Mouse (Mus musculus): ENCODE data around the gene Rarres2.
A peak's percentile ranks its signal among the peaks of the same experiment; 100 is the strongest.
"Not testable (repeated sequence)": the region's sequence is repeated elsewhere in the genome, so short reads cannot be mapped to it uniquely, and the experiment has no call there.

The Rarres2 gene

DNA sequence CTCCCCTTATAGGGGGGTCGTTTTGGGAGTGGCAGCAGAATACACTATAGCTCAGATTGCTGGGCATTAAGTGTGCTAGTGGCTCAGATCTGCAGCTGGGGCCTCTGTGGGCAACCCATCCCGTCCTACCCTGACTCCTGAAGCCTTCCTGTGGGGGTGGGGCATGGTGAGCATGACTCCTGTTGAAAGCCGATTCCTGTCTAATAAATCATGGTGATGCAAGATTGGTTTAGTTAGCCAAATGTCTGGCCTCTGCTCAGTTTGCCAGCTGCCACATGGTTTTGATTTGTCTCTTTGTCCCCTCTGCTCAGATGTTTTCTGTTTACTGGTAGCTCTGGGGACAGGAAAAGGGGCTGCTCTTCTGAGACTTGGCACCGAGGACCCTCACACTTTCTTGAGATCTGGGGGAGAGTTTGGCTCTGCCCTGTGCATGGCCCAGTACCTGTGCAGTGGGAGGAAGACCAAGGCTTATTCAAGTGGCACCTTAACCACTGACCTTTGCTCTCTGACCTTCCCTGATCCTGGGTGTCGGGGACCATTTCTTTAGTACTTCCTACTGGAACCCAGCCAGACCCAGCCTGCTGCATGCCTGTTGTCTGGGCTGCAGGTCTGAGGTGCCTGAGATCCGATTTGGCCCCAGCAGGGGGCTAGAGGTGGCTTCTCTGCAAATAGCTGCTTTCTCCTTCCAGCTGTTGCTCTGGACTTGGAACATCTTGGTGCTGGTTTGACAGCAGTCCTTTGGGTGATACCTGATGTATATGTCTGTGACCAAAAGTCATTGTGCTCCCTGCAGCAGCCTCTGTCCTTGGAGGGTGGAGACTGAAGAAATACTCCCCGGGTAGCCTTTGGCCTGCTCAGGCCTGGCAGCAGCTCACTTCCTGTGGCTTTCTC, 30.8 kb downstream of the Rarres2 start:
- DNase-seq (ENCODE audit: low read depth, low spot score) = no peak

DNA sequence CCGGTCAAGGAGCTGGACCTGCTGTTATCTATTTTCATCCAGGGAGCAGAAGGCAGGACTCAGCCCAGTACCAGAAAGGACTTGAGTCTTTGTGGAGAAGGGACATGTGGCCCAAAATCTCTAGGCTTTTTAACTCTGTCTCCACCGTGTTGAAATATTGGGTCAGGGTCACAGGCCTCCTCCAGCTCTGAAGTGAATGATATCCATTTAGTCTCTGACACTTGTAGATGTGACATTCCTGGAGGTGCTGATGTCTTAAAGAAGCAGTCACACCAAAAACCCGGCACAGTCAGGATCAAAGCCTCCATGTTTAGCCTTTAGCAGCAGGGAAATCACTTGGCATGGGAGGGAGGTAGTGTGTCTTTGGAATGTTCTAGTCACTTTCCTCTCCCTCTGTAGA, 31.9 kb downstream of the Rarres2 start:
- no peak for DNase-seq (ENCODE audit: low read depth, low spot score)

DNA sequence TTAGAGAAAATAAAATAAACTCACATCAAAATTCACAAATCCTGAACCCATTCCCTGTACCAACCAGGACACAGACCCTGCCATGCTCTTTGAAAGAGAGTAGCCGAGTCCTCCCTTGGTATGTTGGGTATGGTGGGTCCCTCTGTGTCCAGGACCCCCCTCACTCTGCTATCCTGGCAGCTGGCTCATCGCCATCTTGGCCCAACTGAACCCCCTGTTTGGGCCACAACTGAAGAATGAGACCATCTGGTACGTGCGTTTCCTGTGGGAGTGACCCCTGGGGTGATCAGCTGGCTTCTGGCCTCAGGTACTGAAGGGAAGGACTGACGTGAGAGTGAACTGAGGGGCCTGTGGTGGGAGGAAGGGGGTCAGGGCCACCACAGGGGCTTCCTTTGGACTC, 32.7 kb downstream of the Rarres2 start:
- DNase-seq (ENCODE audit: low read depth, low spot score) = no peak

DNA sequence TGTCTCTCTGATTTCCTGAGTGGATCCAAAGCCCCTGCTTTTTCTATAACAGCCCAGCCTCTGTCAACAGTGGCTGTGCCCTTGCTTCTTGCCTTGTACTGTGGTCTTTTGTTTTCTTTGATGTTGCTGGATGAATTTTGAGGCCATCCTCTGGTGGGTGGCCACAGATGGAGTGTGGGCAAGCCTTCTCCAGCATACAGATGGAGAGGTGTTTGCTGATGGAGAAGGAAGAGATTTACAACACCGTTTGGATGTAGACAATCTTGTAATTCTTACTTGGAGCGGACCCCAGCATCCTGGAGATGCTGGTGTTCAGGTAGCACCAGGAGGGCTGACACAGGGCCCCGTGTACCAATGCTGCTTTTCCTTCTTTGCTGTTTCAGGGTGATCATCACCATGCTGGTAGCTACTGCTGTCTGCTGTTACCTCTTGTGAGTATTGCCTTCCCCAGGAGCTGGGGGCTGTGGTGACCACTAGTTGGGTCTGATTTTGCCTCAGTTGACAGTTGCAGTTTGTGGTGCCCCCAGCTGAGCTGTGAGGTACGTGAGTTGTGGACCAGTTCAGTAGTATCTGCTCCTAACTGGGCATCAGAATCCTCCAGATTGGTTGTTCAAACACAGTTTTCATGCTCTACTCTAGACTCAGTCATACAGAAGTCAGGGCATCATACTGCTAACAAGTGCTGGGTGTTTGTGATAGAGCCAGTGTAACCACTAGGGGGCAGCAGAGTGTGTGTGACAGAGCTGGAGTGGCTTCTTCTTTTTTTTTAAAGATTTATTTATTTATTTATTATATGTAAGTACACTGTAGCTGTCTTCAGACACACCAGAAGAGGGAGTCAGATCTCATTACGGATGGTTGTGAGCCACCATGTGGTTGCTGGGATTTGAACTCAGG, 33.5 kb downstream of the Rarres2 start:
- DNase-seq (ENCODE audit: low read depth, low spot score) = peak; percentile 32

DNA sequence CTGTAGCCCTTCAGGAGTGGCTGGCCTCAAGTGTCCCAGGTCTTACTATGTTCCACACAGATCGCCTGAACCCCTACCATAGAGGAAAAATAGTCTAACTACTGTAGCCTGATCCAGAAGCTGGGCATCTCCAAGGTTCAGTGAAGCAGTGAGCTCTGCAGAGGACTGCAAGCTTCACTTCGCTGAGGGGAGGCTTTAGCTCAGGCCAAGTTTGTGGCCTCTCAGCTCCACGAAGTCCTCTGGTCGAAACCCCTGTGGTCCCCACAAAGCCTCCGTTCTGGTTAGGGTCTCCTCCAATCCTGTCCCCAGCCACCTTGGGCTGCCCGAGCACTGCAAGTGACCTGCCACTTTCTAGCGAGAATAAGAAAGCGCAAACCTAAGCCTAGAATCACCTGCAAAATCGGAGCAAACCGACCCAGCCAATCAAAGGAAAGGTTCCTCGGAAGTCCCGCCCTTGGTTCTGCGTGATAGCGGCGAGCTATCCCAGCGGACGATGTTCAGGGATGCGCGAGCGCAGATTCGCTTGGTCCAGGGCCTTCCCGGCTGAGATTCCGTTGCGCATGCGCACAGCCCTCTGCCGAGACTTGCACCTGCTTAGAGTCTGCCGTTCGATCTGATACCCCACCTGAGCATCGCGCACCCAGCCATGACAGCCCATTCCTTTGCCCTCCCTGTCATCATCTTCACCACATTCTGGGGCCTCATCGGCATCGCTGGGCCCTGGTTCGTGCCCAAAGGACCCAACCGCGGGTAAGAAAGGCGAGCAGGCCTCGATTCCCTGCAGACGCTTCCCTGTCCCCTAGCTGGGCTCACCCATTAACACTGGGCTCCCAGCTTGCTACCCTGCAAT, 35.3 kb downstream of the Rarres2 start, which contains the start of gene Atp6v0e2:
TSS of gene Atp6v0e2 (plus strand) at position 511 of the 850 bp plus-strand sequence.
- DNase-seq (ENCODE audit: low read depth, low spot score) = no peak

DNA sequence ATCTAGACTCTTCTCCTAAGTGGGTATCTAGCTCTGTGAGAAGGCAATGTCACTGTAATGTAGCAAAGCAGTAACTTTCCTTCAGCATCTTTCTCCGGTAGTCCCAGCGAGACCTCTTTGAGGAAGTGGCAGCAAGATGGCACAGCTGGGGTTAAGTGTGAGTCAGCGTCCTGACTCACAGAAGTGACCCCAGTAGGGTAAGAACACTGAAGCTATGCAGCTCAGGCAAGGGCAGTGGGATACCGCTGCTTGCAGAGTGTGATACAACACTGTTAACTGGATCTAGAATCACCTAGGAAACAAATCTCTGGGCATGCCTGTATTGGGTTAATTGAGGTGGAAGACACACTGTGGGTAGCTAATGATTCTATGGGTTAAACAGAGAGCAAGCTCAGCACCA, 36.5 kb downstream of the Rarres2 start:
- DNase-seq (ENCODE audit: low read depth, low spot score) = no peak

DNA sequence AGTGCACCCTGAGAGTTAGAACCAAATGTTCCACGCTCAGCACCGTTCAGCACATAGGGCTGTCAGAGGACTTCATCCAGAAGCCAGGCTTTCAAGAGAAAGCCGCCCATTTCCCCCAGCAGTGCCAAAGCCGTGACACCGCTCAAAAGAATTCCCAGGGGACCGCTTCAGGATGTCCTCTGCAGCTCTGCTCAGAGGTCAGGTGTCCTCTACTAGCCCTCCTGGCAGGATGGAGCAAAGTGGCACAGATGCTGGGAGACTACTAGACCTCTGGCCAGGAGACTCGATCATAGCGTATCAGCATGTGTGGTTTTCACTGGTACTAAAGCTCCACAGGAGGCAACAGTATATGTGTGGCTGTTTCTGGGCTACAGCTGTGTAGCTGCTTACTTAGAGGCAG, 37.7 kb downstream of the Rarres2 start:
- no peak for DNase-seq (ENCODE audit: low read depth, low spot score)

DNA sequence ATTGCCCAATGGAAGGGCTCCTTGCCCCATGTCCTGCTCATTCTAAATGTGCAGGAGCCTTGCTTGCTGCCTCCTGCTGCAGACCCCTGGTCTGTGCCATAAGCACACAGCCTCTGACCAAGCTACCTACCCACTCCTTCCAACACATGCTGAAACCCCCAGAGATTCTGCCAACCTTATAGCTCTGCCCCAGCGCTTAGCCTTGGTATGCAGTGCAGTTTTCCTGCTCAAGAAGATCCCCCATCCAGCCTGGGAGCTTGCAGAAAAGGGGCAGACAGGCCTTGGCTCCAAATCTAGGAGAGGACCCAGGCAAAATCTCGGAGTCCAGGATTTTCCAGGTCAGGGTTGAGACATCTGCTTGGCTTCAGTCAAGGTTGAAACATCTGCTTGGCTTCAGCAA, 39.1 kb downstream of the Rarres2 start:
- no peak for DNase-seq (ENCODE audit: low read depth, low spot score)

DNA sequence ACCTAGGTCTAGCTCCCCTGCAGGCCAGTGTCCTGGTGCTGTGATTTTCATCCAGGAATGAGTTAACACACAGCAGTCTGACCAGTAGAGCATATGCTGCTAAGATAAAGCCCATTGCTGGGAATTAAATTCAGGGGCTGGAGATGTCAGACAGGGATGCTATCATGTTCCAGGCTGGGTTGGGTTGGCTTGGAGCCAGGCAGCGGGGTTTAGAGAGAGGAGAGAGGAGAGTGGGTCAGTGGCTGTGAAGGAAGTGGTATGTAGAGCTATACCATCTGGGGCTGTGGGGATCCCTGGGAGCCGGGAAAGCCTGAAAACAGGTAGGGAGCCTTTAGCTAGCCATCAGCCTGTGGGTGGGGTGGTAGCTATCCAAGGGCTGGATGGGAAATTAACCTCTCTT, 41.7 kb downstream of the Rarres2 start:
- no peak for DNase-seq (ENCODE audit: low read depth, low spot score)

DNA sequence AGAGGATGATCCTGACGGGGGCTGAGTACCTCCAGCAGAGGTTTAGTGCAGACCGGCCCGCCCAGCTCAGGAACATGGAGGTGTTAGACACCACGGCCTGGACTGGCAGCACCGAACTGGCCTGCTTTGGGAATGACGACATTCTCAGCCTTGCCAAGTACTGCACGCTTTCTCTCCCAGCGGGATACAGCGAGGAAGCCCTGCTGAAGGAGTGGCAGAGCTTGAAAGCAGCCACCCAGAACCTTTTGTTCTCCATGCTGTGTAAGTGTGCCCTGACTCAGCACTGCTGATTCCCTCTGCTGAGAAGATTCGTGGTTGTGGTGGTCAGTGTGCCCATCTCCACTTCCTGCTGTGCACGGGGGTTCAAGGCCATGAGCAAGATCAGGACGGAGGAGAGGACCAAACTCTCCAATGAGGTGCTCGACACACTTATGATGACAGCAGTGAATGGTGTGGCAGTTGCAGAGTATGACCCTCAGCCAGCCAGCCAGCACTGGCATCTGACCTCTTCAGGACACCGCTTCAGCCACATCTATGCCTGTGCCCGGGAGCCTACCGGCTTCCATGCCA, 42.6 kb downstream of the Rarres2 start:
- no peak for DNase-seq (ENCODE audit: low read depth, low spot score)

DNA sequence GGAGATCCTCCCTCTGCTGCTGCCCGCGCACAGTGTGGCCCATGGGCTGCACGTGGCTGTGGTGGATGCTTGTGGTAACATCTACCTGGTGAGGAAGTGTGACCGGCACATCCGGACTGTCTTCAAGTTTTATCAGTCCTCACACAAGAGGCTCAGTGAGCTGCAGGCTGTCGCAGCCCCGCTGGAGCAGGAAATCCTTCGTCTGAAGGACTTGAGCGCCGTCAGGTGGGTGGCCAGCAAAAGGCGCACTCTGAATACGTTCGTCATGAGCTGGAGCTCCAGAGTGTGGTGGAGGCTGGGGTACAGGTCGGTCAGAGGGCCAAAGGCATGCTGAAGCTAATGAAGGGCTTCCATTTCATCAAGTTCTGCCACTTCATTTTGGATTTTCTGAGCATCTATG, 43.3 kb downstream of the Rarres2 start:
- no peak for DNase-seq (ENCODE audit: low read depth, low spot score)

DNA sequence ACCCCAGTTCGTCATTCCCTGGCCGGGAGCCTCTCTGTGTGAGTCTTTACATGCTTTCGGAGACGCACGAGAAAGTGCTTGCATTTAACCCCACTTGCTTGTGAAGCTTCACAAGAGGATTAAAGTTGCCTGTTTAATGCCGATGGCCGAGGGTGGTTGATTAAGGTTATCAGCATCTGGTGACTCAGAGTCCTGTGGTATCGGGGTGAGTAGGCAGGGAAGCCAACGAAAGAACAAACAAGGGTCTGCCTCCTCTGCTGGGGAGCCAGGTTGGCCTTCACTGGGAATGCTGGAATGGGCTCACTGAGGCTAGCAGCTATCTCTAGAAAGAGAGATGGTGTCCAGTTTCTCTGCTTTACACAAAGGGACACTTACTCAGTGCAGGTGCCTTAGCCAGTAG, 44.7 kb downstream of the Rarres2 start:
- DNase-seq (ENCODE audit: low read depth, low spot score) = no peak

DNA sequence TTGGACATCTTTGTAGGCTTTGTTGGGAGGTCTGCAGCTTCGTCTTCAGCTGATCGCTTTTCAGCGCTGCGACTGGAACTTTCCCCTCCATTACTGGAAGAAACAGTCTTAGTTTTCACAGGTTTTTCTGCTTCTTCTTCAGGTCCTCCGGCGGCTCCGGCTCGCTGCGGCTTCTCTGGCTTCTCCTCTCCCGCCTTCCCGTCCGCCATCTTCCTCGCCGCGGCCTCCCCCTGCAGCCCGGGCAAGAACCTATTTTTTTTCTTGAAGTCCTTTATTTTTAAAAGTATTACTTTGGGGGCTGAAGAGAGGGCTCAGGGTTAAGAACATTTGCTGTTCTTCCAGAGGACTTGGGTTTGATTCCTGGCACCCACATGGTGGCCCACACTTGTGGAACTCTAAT, 47.7 kb downstream of the Rarres2 start:
- DNase-seq (ENCODE audit: low read depth, low spot score) = not testable (repeated sequence)
